Mouse (Mus musculus) bone marrow macrophage, adult 2 months (primary cell): Measurements from ENCODE around the gene Gm20388. TPM values are rescaled to one million over a fixed set of nuclear protein-coding genes. Genes with fewer than 3 reads are reported as not detected.

Experiments
- H3K27ac ChIP-seq: 2 replicates; pipeline ENCODE4 v1.5.1; 2012; ENCODE audit warnings: low read depth, low read length; ENCODE audit not compliant: insufficient read depth
- H3K4me1 ChIP-seq: 2 replicates; pipeline ENCODE4 v1.6.1; 2012; ENCODE audit warnings: low read length; ENCODE audit not compliant: control insufficient read depth, insufficient read depth
- H3K4me3 ChIP-seq: 2 replicates; pipeline ENCODE4 v1.5.1; 2012; ENCODE audit warnings: mild to moderate bottlenecking, low read length, moderate library complexity; ENCODE audit not compliant: insufficient read depth
- CTCF ChIP-seq: IDR thresholded peaks from 2 replicates; pipeline ENCODE4 v1.5.1; 2012; ENCODE audit warnings: low read depth, mild to moderate bottlenecking, low read length, moderate library complexity
- POLR2A ChIP-seq: IDR thresholded peaks from 2 replicates; pipeline ENCODE4 v1.6.1; 2012; ENCODE audit warnings: mild to moderate bottlenecking, low read depth, low read length, borderline replicate concordance
- polyA plus RNA-seq: library from polyadenylated mRNA; stranded (reverse); fragments of >200 nt; gene quantifications from 2 replicates; pipeline ENCODE4 v1.2.4, GENCODE M21; 2012; ENCODE audit not compliant: missing spikeins, insufficient read depth, insufficient read length

Gm20388 gene
- polyA plus RNA-seq, 1 experiment: 32.7 TPM

- Histone ChIP-seq H3K27ac (no peak overlapping the region), H3K4me3 (no peak overlapping the region), H3K4me1 (no peaks in the 10 kb centered on the region)
- no peak for TF ChIP-seq CTCF
- no peak for TF ChIP-seq POLR2A
Measured at GRCm38 (mm10) chr8:122167204-122167860, 2256.7 kb downstream of the Gm20388 start.

- H3K4me1 ChIP-seq: 0 out of 2 replicates have a peak, but pooled peaks cover 2% of the 10 kb centered on the region
- H3K27ac ChIP-seq: no peak overlapping the region
- H3K4me3 ChIP-seq: no peak overlapping the region
- TF ChIP-seq CTCF: no peak
- TF ChIP-seq POLR2A: no peak
Measured at GRCm38 (mm10) chr8:122169446-122169845, 2258.8 kb downstream of the Gm20388 start.

GRCm38 (mm10) chr8:122171823-122172222 is 2261.2 kb downstream of the Gm20388 start:
- no peak overlapping the region for H3K4me3 ChIP-seq

GRCm38 (mm10) chr8:122174133-122174930 is 2263.7 kb downstream of the Gm20388 start:
- TF ChIP-seq CTCF: no peak
- TF ChIP-seq POLR2A: no peak
- Histone ChIP-seq H3K4me3 (no peak overlapping the region), H3K27ac (no peak overlapping the region), H3K4me1 (0 out of 2 replicates have a peak, but pooled peaks cover 2% of the 10 kb centered on the region)

More at GRCm38 (mm10) chr8:122171823-122172222, 2261.2 kb downstream of the Gm20388 start:
- no peak overlapping the region for H3K27ac ChIP-seq
- 0 out of 2 replicates have a peak, but pooled peaks cover 2% of the 10 kb centered on the region for H3K4me1 ChIP-seq
- TF ChIP-seq CTCF (no peak), POLR2A (no peak)

GRCm38 (mm10) chr8:122178392-122178890 is 2267.8 kb downstream of the Gm20388 start:
- H3K4me3 ChIP-seq: no peak overlapping the region
- no peak overlapping the region for H3K27ac ChIP-seq
- TF ChIP-seq CTCF (no peak), POLR2A (no peak)
- peaks cover 12% of the 10 kb centered on the region for H3K4me1 ChIP-seq

- no peak for TF ChIP-seq CTCF
- no peak for TF ChIP-seq POLR2A
- H3K4me1 ChIP-seq: peaks cover 10% of the 10 kb centered on the region
- H3K27ac ChIP-seq: no peak overlapping the region
- no peak overlapping the region for H3K4me3 ChIP-seq
Measured at GRCm38 (mm10) chr8:122179354-122179753, 2268.7 kb downstream of the Gm20388 start.

GRCm38 (mm10) chr8:122180116-122180515 is 2269.5 kb downstream of the Gm20388 start:
- TF ChIP-seq POLR2A (no peak), CTCF (no peak)
- H3K4me3 ChIP-seq: no peak overlapping the region
- no peak overlapping the region for H3K27ac ChIP-seq
- peaks cover 10% of the 10 kb centered on the region for H3K4me1 ChIP-seq

GRCm38 (mm10) chr8:122181414-122181813 is 2270.8 kb downstream of the Gm20388 start:
- Histone ChIP-seq H3K4me1 (peaks cover 10% of the 10 kb centered on the region), H3K4me3 (no peak overlapping the region), H3K27ac (no peak overlapping the region)
- no peak for TF ChIP-seq POLR2A
- no peak for TF ChIP-seq CTCF

- H3K4me3 ChIP-seq: no peak overlapping the region
- H3K27ac ChIP-seq: no peak overlapping the region
- no peak for TF ChIP-seq CTCF
- TF ChIP-seq POLR2A: no peak
- H3K4me1 ChIP-seq: peaks cover 10% of the 10 kb centered on the region
Measured at GRCm38 (mm10) chr8:122181991-122182390, 2271.3 kb downstream of the Gm20388 start.
